Mouse (Mus musculus): Measurements from ENCODE around the gene Cdan1. TPM values are rescaled to one million over a fixed set of nuclear protein-coding genes. Genes with fewer than 3 reads are reported as not detected.

The Cdan1 gene
- total RNA-seq (2015; ENCODE audit: low replicate concordance) (5.4 and 18.4 TPM in 2 replicates), total RNA-seq (2017; ENCODE audit: low replicate concordance) (12.5 and 14.1 TPM in 2 replicates)

DNA sequence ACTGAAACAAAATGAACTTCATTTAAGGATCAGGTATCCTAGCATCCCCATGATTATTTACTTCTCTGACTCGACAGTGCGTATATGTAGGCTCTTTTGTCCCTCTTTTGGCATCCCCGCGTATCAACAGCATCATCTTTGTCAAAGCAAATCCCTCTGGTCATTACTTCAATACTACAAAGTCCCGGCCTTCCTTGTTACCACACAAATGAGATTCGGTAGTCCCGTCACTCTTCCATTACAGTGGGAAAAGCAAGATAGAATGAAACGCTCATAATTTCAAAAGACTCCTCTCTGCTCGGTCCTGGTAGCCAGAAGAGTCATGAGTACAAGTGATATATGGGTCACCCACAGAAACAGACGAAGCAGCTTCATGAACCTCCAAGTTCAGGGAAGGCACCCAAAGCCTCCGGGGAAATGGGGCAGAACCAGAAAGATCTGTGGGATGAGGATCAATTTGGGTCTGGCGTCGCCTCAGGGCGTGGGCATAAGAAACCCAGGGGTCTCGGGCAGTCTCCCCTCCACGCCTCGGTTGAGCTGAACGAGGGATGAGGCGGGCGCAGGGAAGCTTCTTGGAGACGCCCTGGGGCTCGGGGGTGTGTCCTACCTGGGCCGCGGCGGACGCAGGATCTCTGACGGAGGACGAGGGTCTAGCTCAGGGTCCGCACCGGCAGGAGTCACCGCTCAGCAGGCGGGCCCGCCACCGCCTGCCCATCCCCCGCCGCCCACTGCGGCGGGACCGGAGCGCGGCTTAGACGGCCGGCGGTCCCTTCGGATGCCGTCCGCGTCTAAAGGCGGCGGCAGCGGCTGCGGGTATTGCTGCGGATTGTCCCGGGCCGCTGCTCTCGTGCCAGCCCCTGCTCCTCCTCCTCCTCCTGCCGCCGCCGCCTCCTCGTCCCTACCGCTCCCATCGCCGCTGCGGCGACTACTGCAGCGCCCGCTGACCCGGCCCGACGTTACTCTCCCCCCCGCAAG lies at the start of gene Cdan1:
Cdan1 (minus strand) TSS at position 680 of the 975 bp plus-strand sequence.
- ATAC-seq (replicated peaks; ENCODE audit: low FRiP score, poor library complexity, severe bottlenecking): peak; percentile 67

GRCm38 (mm10) chr2:120896361-120896760 lies 46.4 kb upstream of the Cdan1 start:
- ATAC-seq (replicated peaks; ENCODE audit: low FRiP score, poor library complexity, severe bottlenecking): no peak

DNA sequence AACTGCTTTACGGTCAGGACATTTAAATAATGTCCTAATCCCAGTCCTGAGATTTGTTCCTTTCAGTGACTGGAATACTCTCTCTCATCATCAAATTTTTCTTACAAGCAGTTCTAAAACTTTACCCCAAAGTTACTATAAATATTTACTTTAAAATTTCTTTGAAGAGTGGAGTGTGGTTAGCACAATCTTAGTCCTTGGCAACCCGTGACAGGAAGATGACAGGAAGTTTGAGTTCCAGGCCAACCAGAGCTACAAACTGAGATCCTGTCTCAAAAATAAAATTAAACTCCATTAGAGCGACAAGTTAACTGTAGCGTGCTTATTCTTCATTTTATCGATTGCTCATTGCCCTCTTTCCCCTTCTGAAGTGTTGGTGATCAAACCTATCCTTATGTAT lies 37.7 kb upstream of the Cdan1 start:
- no peak for ATAC-seq (replicated peaks; ENCODE audit: low FRiP score, poor library complexity, severe bottlenecking)

DNA sequence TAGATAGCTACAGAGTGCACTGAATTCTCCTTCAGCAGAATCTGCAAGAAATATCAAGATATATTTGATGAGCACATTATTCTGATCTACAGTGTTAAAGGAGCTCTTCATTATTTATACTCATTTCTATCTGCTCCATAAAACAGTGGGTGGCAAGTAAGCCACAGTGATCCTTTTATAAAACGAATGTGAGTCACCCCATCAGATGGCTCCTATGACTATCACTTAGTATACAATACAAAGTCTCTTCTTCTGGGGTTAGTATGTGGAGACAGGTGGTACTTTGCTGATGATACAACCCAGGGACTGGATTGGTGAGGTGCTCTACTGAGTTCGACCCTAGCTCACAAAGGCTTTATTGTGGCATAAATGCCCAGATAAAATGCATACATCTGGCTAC lies 23.3 kb upstream of the Cdan1 start:
- ATAC-seq (replicated peaks; ENCODE audit: low FRiP score, poor library complexity, severe bottlenecking): no peak

GRCm38 (mm10) chr2:120871447-120872336 lies 21.8 kb upstream of the Cdan1 start:
- ATAC-seq (replicated peaks; ENCODE audit: low FRiP score, poor library complexity, severe bottlenecking): no peak; the same call in 1 of the 2 replicates

- ATAC-seq (replicated peaks; ENCODE audit: low FRiP score, poor library complexity, severe bottlenecking): no peak
Measured at GRCm38 (mm10) chr2:120867336-120867735, 17.4 kb upstream of the Cdan1 start.

- peak; percentile 72 for ATAC-seq (replicated peaks; ENCODE audit: low FRiP score, poor library complexity, severe bottlenecking)
Measured at GRCm38 (mm10) chr2:120866561-120866960, 16.6 kb upstream of the Cdan1 start.

GRCm38 (mm10) chr2:120863389-120863788 lies 13.5 kb upstream of the Cdan1 start:
- no peak for ATAC-seq (replicated peaks; ENCODE audit: low FRiP score, poor library complexity, severe bottlenecking)

DNA sequence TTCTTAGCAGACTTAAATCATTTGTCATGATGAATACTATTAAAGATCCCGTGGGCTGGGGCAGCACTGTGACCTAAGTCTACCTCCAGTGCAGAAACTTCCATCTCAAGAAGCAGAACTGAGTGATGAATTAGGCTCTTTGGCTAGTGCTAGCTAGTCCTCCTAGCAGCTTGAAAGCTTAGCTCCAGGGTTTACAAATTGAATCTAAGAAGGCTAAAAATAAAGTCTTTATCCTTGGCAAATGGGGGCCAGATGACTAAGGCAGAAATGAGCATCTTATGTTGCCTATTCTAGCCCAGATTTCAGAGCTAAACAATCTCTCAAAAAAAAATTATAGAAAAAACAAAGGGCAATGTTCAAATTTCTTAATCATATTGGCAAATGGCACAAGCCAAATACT lies 10.8 kb upstream of the Cdan1 start:
- ATAC-seq (replicated peaks; ENCODE audit: low FRiP score, poor library complexity, severe bottlenecking): no peak

GRCm38 (mm10) chr2:120858131-120858530 lies 8.2 kb upstream of the Cdan1 start:
- no peak for ATAC-seq (replicated peaks; ENCODE audit: low FRiP score, poor library complexity, severe bottlenecking)

GRCm38 (mm10) chr2:120853151-120853550 lies 3.2 kb upstream of the Cdan1 start:
- ATAC-seq (replicated peaks; ENCODE audit: low FRiP score, poor library complexity, severe bottlenecking): no peak

GRCm38 (mm10) chr2:120852626-120853025 lies 2.7 kb upstream of the Cdan1 start:
- no peak for ATAC-seq (replicated peaks; ENCODE audit: low FRiP score, poor library complexity, severe bottlenecking)

DNA sequence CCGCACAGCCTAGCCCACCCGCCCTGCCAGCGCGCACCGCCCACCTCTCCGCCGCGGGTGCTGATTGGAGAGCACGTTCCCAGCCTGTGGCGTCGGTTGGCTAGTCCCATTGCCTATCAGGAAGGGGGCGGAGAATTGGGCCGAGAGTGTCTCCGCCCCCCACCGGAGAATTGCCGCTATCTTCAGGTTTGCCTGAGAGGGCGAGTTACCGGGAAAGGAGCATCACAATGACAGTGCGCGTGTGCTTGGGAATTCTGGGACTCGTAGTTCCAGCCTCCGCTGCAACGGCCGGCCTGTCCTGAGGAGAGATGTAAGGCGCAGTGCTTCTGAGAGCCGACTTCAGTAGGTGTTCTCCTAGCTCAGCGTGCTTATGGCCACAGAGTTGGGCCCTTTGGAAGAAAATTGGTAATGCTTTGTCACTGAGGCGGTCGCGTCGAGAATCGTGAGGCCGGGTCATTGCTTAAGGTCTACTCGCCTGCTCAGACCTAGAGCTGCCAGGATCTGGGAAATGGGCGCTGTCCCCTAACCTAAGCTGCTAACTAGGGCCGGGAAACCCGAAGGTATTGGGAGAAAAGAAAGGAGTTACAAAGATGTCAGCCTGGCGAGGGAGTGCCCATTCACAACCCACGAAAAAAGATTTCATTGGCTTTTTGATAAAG lies 625 bp upstream of the Cdan1 start, which contains the start of gene Ttbk2:
Ttbk2 (minus strand) TSS at position 181 of the 659 bp plus-strand sequence.
- peak; percentile 98 for ATAC-seq (replicated peaks; ENCODE audit: low FRiP score, poor library complexity, severe bottlenecking)

DNA sequence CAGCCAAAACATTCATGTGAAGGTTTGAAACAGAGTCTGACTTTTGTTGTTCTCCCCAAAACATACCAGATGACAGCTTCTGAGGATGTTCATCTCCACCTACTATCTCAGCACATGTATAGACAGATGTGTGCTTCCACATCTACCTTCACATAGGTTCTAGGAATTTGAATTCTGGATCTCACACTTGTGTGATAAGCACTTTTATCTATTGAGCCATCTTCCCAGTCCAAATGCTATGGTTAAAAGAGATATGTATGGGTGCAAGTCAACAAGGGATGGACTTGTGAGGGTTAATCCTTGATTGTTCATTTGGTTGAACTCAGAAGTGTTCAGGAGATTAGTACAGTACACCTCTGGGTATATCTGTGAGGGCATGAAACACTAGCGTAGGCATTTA lies 4.6 kb downstream of the Cdan1 start:
- ATAC-seq (replicated peaks; ENCODE audit: low FRiP score, poor library complexity, severe bottlenecking): no peak

DNA sequence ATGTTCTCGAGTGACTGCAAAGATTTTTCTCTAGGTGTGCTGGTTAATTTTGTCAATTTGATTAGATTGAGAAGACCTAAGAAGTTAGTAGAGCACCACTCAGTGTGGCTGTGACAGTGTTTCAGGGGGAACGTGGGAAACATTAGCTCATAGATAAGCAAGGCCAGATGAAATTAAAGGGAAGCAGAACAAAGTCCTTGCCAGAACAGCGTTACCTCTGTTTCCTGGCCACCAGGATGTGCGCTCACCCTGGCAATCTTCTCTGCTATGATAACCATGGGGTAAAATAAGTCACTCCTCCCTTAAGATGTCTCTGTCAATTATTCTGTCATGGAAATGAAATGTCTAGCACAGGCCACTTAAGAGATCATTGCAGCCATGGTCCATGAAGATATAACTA lies 5.9 kb downstream of the Cdan1 start:
- no peak for ATAC-seq (replicated peaks; ENCODE audit: low FRiP score, poor library complexity, severe bottlenecking)

GRCm38 (mm10) chr2:120841211-120841610 lies 8.7 kb downstream of the Cdan1 start:
- no peak for ATAC-seq (replicated peaks; ENCODE audit: low FRiP score, poor library complexity, severe bottlenecking)

DNA sequence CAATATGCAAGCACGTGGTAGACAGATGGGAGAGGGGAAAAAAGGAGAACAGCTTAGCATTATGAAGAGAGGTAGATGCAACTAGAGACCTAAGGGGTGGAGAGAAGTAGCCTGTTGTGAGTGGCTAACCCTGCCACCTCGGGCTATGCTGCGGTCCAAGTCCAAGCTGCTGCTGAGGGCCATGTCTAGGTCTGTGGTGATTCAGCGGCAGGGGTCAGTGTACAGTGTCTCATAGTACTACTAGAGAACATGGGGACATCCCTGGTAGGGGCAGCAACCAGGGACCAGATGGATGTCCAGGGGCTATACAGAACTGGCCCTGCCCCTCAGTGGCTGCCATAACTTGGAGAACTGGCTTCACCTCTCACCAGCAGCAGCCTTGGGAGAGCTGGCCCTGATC lies 14.8 kb downstream of the Cdan1 start:
- ATAC-seq (replicated peaks; ENCODE audit: low FRiP score, poor library complexity, severe bottlenecking): 0 out of 2 replicates have a peak, but pooled peaks have one; percentile 35

- ATAC-seq (replicated peaks; ENCODE audit: low FRiP score, poor library complexity, severe bottlenecking): peak; percentile 60; the same call in 1 of the 2 replicates
Measured at GRCm38 (mm10) chr2:120826936-120827638, 22.8 kb downstream of the Cdan1 start.
